Mouse (Mus musculus): ENCODE measurements around the gene Eif4e3. TPM values are rescaled to one million over a fixed set of nuclear protein-coding genes. Genes with fewer than 3 reads are reported as not detected.

The Eif4e3 gene
- 22.9 TPM for polyA plus RNA-seq (2017; shearing (Covaris generic))

DNA sequence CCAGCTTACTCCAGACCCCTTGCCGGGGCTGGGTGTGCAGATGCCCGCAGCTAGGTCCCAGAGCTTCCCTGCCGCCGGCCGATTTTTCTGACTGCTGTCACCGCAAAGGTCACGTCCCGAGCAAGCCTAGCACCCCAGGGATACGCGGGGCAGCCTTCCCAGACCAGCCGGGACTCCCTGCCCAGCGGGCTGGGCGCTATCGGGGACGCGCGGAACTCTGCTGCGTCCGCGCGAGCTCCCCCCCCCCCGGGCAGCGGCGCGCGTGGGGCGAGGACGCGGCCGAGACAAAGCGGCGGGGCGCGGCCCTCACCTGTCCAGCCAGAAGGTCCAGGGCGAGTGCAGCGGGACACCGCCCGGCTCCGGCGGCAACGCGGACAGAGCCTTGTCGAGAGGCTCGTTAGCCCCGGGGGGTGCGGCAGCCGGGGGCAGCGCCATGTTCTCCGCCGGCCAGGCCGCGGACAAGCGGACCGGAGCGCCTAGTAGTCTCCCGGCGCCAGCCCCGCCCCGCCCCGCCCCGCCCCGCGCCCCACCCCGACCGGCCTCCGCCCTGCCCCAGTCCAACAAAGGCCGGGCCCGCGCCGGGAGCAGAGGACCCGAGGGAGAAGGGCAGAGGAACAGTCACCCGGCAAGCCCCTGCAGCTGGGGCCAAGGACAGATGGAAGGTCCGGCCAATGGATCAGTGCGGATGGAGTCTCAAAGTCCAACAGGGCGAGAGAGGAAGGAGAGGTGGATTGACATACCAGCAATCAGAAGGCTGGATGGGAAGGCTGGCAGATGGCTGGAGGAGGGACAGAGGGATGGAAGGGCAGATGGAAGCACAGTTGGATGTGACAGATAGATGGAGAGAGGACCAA, at the start of gene Eif4e3, which contains the start of gene Gm20696:
Eif4e3 (minus strand) TSS at position 454 of the 854 bp plus-strand sequence.
Gm20696 (minus strand) TSS at position 480 of the 854 bp plus-strand sequence.

DNA sequence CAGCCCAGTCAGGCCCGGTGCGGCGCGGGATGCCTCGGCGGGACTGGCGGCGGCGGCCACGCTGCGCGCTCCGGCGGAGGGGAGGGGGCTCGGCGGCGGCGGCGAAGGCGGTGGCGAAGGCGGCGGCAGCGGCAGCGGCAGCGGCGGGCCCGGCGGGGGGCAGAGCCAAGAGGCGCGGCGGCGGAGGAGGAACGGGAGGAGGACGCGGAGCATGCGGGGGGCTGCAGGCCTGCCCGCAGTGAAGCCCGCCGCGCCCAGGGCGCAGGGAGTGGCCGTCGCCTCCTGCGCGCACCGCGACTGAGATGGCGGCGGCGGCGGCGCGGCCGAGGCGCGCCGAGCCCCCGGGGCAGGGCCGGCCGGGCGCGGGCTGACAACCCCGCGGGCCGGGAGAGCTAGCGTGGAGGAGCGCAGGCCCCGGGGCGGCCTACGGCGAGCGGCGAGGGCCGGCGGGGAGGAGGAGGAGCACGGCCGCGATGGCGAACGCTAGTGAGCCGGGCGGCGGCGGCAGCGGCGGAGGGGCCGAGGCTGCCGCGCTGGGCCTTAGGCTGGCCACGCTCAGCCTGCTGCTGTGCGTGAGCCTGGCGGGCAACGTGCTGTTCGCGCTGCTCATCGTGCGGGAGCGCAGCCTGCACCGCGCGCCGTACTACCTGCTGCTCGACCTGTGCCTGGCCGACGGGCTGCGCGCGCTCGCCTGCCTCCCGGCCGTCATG, 25.8 kb upstream of the Eif4e3 start, which contains the start of gene Gpr27:
Gpr27 (plus strand) TSS at position 474 of the 710 bp plus-strand sequence.

Other genes with a start within 250 kb of the Eif4e3 start
- 649 TPM for gene Foxp1, start 144.1 kb downstream of the Eif4e3 start, polyA plus RNA-seq (2017; shearing (Covaris generic))
- 26.1 TPM for gene Gm20696, start within 50 bp of the Eif4e3 start, polyA plus RNA-seq (2017; shearing (Covaris generic))
- gene Gpr27, start 25.9 kb upstream of the Eif4e3 start, polyA plus RNA-seq (2017; shearing (Covaris generic)) = not detected
- gene Prok2, start 59.6 kb upstream of the Eif4e3 start, polyA plus RNA-seq (2017; shearing (Covaris generic)) = not detected

Data from naive thymus-derived CD4-positive, alpha-beta T cell, adult 5 months (primary cell).